Comparison of ENCODE assay signal across 12 mouse cellular contexts in the genomic region with DNA sequence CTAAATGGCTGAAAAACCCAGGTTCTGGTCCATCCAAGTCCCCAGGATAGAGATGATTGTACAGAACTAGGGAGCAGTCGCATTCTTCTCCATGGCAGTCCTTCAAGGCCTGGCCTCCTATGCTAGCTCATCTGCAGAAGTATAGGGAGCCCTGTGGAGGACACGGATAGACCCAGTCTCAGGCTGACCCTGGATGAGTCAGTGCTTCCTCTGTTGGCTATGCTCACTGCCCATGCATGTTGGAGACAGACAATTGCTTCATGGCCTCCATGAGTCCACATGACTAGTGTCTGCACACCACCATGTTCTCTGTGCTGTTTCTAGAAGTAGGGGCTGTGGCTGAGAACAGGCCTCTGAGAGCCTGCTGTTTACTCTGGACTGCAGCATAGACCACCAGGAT.
"Had no signal": no experiment of that assay in that cellular context is flagged by ENCODE, and none has a peak within 500 bp of the region (broad histone marks: within the 10 kb centered on the region; RNA-seq: fewer than 3 reads in every experiment).

No protein-coding gene starts in this region.

- ATAC-seq: lung, postnatal 0 days; midbrain, embryonic 16.5 days had no signal

- H3K4me3 ChIP-seq: limb, embryonic 13.5 days; midbrain, embryonic 12.5 days; stomach, embryonic 15.5 days had no signal

- DNase-seq: kidney, adult 9 months; kidney, postnatal 36 days; lung, adult 2 months; lung, postnatal 36 days; right cerebral cortex, postnatal 14 days; thymus, adult 18-20 months; thymus, postnatal 14 days had no signal

- H3K9me3 ChIP-seq: limb, embryonic 13.5 days; stomach, embryonic 15.5 days had no signal

- H3K27me3 ChIP-seq: limb, embryonic 13.5 days; midbrain, embryonic 12.5 days; stomach, embryonic 15.5 days had no signal
